Mouse (Mus musculus) neural tube, embryonic 15.5 days (tissue): ENCODE data around the gene Atp2a3. TPM values are rescaled to one million over a fixed set of nuclear protein-coding genes. Genes with fewer than 3 reads are reported as not detected.

Experiments used
- ATAC-seq: fragments of 200-750 bp; cut with Nextera tagmentation; 2 replicates; pipeline ENCODE4 v1.8.0; 2017; ENCODE audit warnings: mild to moderate bottlenecking, moderate TSS enrichment, moderate library complexity; ENCODE audit not compliant: low FRiP score
- H3K27ac ChIP-seq: fragments of 300-500 bp; sonication (generic); replicated peaks from 2 replicates; pipeline ENCODE4 v1.5.1; 2015; ENCODE audit warnings: mild to moderate bottlenecking, inconsistent platforms
- H3K27me3 ChIP-seq: fragments of 300-500 bp; sonication (generic); replicated peaks from 2 replicates; pipeline ENCODE4 v1.6.1; 2015; ENCODE audit warnings: inconsistent platforms
- H3K36me3 ChIP-seq: fragments of 300-500 bp; sonication (generic); 2 replicates; pipeline ENCODE4 v1.6.1; 2015; ENCODE audit warnings: inconsistent platforms
- H3K4me1 ChIP-seq: fragments of 300-500 bp; sonication (generic); 2 replicates; pipeline ENCODE4 v1.6.1; 2015; ENCODE audit warnings: inconsistent platforms
- H3K4me2 ChIP-seq: fragments of 300-500 bp; sonication (generic); 2 replicates; pipeline ENCODE4 v1.6.1; 2015; ENCODE audit warnings: inconsistent platforms, mild to moderate bottlenecking, moderate library complexity
- H3K4me3 ChIP-seq: fragments of 300-500 bp; sonication (generic); replicated peaks from 2 replicates; pipeline ENCODE4 v1.5.1; 2015; ENCODE audit warnings: mild to moderate bottlenecking, inconsistent platforms
- H3K9ac ChIP-seq: fragments of 300-500 bp; sonication (generic); replicated peaks from 2 replicates; pipeline ENCODE4 v1.6.1; 2015; ENCODE audit warnings: mild to moderate bottlenecking, inconsistent platforms
- H3K9me3 ChIP-seq: fragments of 300-500 bp; sonication (generic); replicated peaks from 2 replicates; pipeline ENCODE4 v1.6.1; 2016; ENCODE audit warnings: inconsistent platforms
- WGBS: fragments of 180-500 bp; shearing (Covaris S2); methylation state at CpG from one replicate; pipeline ENCODE4 v1.1.7; 2015; ENCODE audit warnings: mixed read lengths; 5-methylcytosine and 5-hydroxymethylcytosine counted together
- polyA plus RNA-seq: library from polyadenylated mRNA; unstranded; fragments of >200 nt; fragmentation: Nextera tagmentation; extraction: Ambion mirVana; gene quantifications from 2 replicates; pipeline ENCODE4 v1.2.1, GENCODE M21; 2015

Atp2a3 gene
- polyA plus RNA-seq, 1 experiment from 2014 or later: 0.75 TPM

GRCm38 (mm10) chr11:72990688-72991087, 29.7 kb downstream of the Atp2a3 start:
- no peak overlapping the region for H3K9ac ChIP-seq
- 81% methylated on average over 9 of the region's 9 CpGs for WGBS
- no peak overlapping the region for H3K4me2 ChIP-seq
- no peaks in the 10 kb centered on the region for H3K27me3 ChIP-seq
- H3K36me3 ChIP-seq: no peaks in the 10 kb centered on the region
- H3K9me3 ChIP-seq: no peaks in the 10 kb centered on the region
- no peak overlapping the region for H3K27ac ChIP-seq
- H3K4me3 ChIP-seq: no peak overlapping the region
- no peak for ATAC-seq
- H3K4me1 ChIP-seq: no peaks in the 10 kb centered on the region

GRCm38 (mm10) chr11:72991961-72992360, 31.0 kb downstream of the Atp2a3 start:
- Histone ChIP-seq H3K4me1 (no peaks in the 10 kb centered on the region), H3K4me3 (no peak overlapping the region), H3K4me2 (no peak overlapping the region), H3K9me3 (no peaks in the 10 kb centered on the region), H3K27ac (no peak overlapping the region), H3K36me3 (no peaks in the 10 kb centered on the region), H3K27me3 (no peaks in the 10 kb centered on the region), H3K9ac (no peak overlapping the region)
- WGBS: 78% methylated on average over 9 of the region's 9 CpGs
- no peak for ATAC-seq

- no peaks in the 10 kb centered on the region for H3K36me3 ChIP-seq
- WGBS: 82% methylated on average over 6 of the region's 6 CpGs
- no peak overlapping the region for H3K4me3 ChIP-seq
- ATAC-seq: no peak
- no peak overlapping the region for H3K4me2 ChIP-seq
- H3K27ac ChIP-seq: no peak overlapping the region
- H3K27me3 ChIP-seq: no peaks in the 10 kb centered on the region
- no peak overlapping the region for H3K9ac ChIP-seq
- no peaks in the 10 kb centered on the region for H3K4me1 ChIP-seq
- no peaks in the 10 kb centered on the region for H3K9me3 ChIP-seq
Measured at GRCm38 (mm10) chr11:72996346-72996745, 35.4 kb downstream of the Atp2a3 start.

- no peak for ATAC-seq
- Histone ChIP-seq H3K4me3 (no peak overlapping the region), H3K27me3 (0 out of 2 replicates have a peak, but pooled peaks cover 2% of the 10 kb centered on the region), H3K27ac (no peak overlapping the region), H3K9ac (no peak overlapping the region), H3K36me3 (no peaks in the 10 kb centered on the region), H3K9me3 (no peaks in the 10 kb centered on the region), H3K4me2 (no peak overlapping the region), H3K4me1 (no peaks in the 10 kb centered on the region)
- 96% methylated on average over 2 of the region's 2 CpGs for WGBS
Measured at GRCm38 (mm10) chr11:72996781-72997180, 35.8 kb downstream of the Atp2a3 start.

- Histone ChIP-seq H3K27ac (no peak overlapping the region), H3K9me3 (no peaks in the 10 kb centered on the region), H3K9ac (no peak overlapping the region), H3K4me2 (no peak overlapping the region), H3K27me3 (0 out of 2 replicates have a peak, but pooled peaks cover 2% of the 10 kb centered on the region), H3K4me1 (no peaks in the 10 kb centered on the region), H3K36me3 (no peaks in the 10 kb centered on the region), H3K4me3 (no peak overlapping the region)
- no peak for ATAC-seq
- WGBS: 74% methylated on average over 13 of the region's 13 CpGs
Measured at GRCm38 (mm10) chr11:72997529-72998326, 36.8 kb downstream of the Atp2a3 start.

GRCm38 (mm10) chr11:72998771-72999170, 37.8 kb downstream of the Atp2a3 start, which contains the start of gene P2rx1:
Gene P2rx1 (plus strand): TSS chr11:72999103.
- Histone ChIP-seq H3K4me1 (no peaks in the 10 kb centered on the region), H3K9me3 (no peaks in the 10 kb centered on the region), H3K36me3 (no peaks in the 10 kb centered on the region), H3K4me2 (no peak within 1 kb of the TSS), H3K27ac (no peak within 1 kb of the TSS), H3K9ac (no peak within 1 kb of the TSS), H3K4me3 (no peak within 1 kb of the TSS), H3K27me3 (0 out of 2 replicates have a peak, but pooled peaks cover 2% of the 10 kb centered on the region)
- 57% methylated on average over 8 of the region's 8 CpGs for WGBS
- ATAC-seq: no peak

GRCm38 (mm10) chr11:73001029-73001428, 40.1 kb downstream of the Atp2a3 start:
- Histone ChIP-seq H3K4me1 (no peaks in the 10 kb centered on the region), H3K9ac (no peak overlapping the region), H3K9me3 (no peaks in the 10 kb centered on the region), H3K36me3 (no peaks in the 10 kb centered on the region), H3K27me3 (0 out of 2 replicates have a peak, but pooled peaks cover 2% of the 10 kb centered on the region), H3K4me3 (no peak overlapping the region), H3K4me2 (no peak overlapping the region), H3K27ac (no peak overlapping the region)
- no peak for ATAC-seq
- WGBS: 20% methylated on average over 6 of the region's 6 CpGs

GRCm38 (mm10) chr11:73006377-73006776, 45.4 kb downstream of the Atp2a3 start:
- H3K4me1 ChIP-seq: no peaks in the 10 kb centered on the region
- H3K9ac ChIP-seq: no peak overlapping the region
- 2% methylated on average over 2 of the region's 2 CpGs for WGBS
- ATAC-seq: peak; percentile 57; the same call in 1 of the 2 replicates
- no peak overlapping the region for H3K27ac ChIP-seq
- H3K4me3 ChIP-seq: no peak overlapping the region
- H3K9me3 ChIP-seq: no peaks in the 10 kb centered on the region
- 0 out of 2 replicates have a peak, but pooled peaks cover 9% of the 10 kb centered on the region for H3K27me3 ChIP-seq
- H3K4me2 ChIP-seq: no peak overlapping the region
- no peaks in the 10 kb centered on the region for H3K36me3 ChIP-seq

GRCm38 (mm10) chr11:73007113-73007512, 46.1 kb downstream of the Atp2a3 start:
- 60% methylated on average over 3 of the region's 3 CpGs for WGBS
- Histone ChIP-seq H3K9ac (no peak overlapping the region), H3K27me3 (0 out of 2 replicates have a peak, but pooled peaks cover 7% of the 10 kb centered on the region), H3K4me2 (no peak overlapping the region), H3K4me1 (no peaks in the 10 kb centered on the region), H3K9me3 (no peaks in the 10 kb centered on the region), H3K36me3 (no peaks in the 10 kb centered on the region), H3K4me3 (no peak overlapping the region), H3K27ac (no peak overlapping the region)
- ATAC-seq: no peak

GRCm38 (mm10) chr11:73007698-73008481, 46.9 kb downstream of the Atp2a3 start:
- H3K36me3 ChIP-seq: no peaks in the 10 kb centered on the region
- WGBS: 70% methylated on average over 11 of the region's 11 CpGs
- H3K4me3 ChIP-seq: no peak overlapping the region
- H3K4me1 ChIP-seq: no peaks in the 10 kb centered on the region
- H3K4me2 ChIP-seq: no peak overlapping the region
- ATAC-seq: no peak
- no peak overlapping the region for H3K9ac ChIP-seq
- H3K27ac ChIP-seq: no peak overlapping the region
- no peaks in the 10 kb centered on the region for H3K9me3 ChIP-seq
- 0 out of 2 replicates have a peak, but pooled peaks cover 7% of the 10 kb centered on the region for H3K27me3 ChIP-seq

- WGBS: 72% methylated on average over 2 of the region's 2 CpGs
- ATAC-seq: no peak
- no peak overlapping the region for H3K4me2 ChIP-seq
- no peaks in the 10 kb centered on the region for H3K36me3 ChIP-seq
- no peak overlapping the region for H3K27ac ChIP-seq
- H3K9ac ChIP-seq: no peak overlapping the region
- no peaks in the 10 kb centered on the region for H3K4me1 ChIP-seq
- no peak overlapping the region for H3K4me3 ChIP-seq
- H3K27me3 ChIP-seq: 0 out of 2 replicates have a peak, but pooled peaks cover 7% of the 10 kb centered on the region
- H3K9me3 ChIP-seq: no peaks in the 10 kb centered on the region
Measured at GRCm38 (mm10) chr11:73008826-73009225, 47.9 kb downstream of the Atp2a3 start.
